Mouse (Mus musculus): ENCODE measurements at regions not wholly inside any gene's neighbourhood (a gene's known extent, or its start where the extent isn't known, plus 50 kb on each side); places are given as distances from the start of the nearest gene placed in this dataset.
A peak's percentile ranks its signal among the peaks of the same experiment; 100 is the strongest.

- Histone ChIP-seq H3K4me3 (replicated peaks) (no peak overlapping the region), H3K9me3 (no peaks in the 10 kb centered on the region), H3K27me3 (no peaks in the 10 kb centered on the region), H3K4me2 (replicated peaks) (no peak overlapping the region), H3K9ac (replicated peaks) (no peak overlapping the region), H3K4me1 (replicated peaks) (no peaks in the 10 kb centered on the region), H3K27ac (no peak overlapping the region), H3K36me3 (no peaks in the 10 kb centered on the region)
- no peak for ATAC-seq
- WGBS = 84% methylated on average over 3 of the region's 3 CpGs
Measured at GRCm38 (mm10) chr3:140707591-140708131, 504.5 kb downstream of the Pdha2 start.

GRCm38 (mm10) chr3:140706725-140707124 lies 505.4 kb downstream of the Pdha2 start:
- 72% methylated on average over 4 of the region's 4 CpGs for WGBS
- H3K4me3 ChIP-seq (replicated peaks) = no peak overlapping the region
- H3K9me3 ChIP-seq = no peaks in the 10 kb centered on the region
- no peak overlapping the region for H3K9ac ChIP-seq (replicated peaks)
- no peak overlapping the region for H3K27ac ChIP-seq
- no peaks in the 10 kb centered on the region for H3K27me3 ChIP-seq
- ATAC-seq = no peak
- H3K4me1 ChIP-seq (replicated peaks) = no peaks in the 10 kb centered on the region
- no peak overlapping the region for H3K4me2 ChIP-seq (replicated peaks)
- no peaks in the 10 kb centered on the region for H3K36me3 ChIP-seq

GRCm38 (mm10) chr3:140705536-140705935 lies 506.6 kb downstream of the Pdha2 start:
- H3K27ac ChIP-seq = no peak overlapping the region
- H3K9me3 ChIP-seq = no peaks in the 10 kb centered on the region
- no peaks in the 10 kb centered on the region for H3K27me3 ChIP-seq
- H3K36me3 ChIP-seq = no peaks in the 10 kb centered on the region
- ATAC-seq = no peak
- no peak overlapping the region for H3K4me3 ChIP-seq (replicated peaks)
- no peaks in the 10 kb centered on the region for H3K4me1 ChIP-seq (replicated peaks)
- 86% methylated on average over 3 of the region's 3 CpGs for WGBS
- H3K9ac ChIP-seq (replicated peaks) = no peak overlapping the region
- no peak overlapping the region for H3K4me2 ChIP-seq (replicated peaks)

GRCm38 (mm10) chr3:140702929-140703328 lies 509.2 kb downstream of the Pdha2 start:
- no peak overlapping the region for H3K27ac ChIP-seq
- no peak overlapping the region for H3K4me3 ChIP-seq (replicated peaks)
- ATAC-seq = no peak
- no peaks in the 10 kb centered on the region for H3K36me3 ChIP-seq
- WGBS = 69% methylated on average over 5 of the region's 5 CpGs
- H3K27me3 ChIP-seq = no peaks in the 10 kb centered on the region
- no peaks in the 10 kb centered on the region for H3K9me3 ChIP-seq
- no peak overlapping the region for H3K4me2 ChIP-seq (replicated peaks)
- no peaks in the 10 kb centered on the region for H3K4me1 ChIP-seq (replicated peaks)
- H3K9ac ChIP-seq (replicated peaks) = no peak overlapping the region

GRCm38 (mm10) chr3:140702271-140702681 lies 509.9 kb downstream of the Pdha2 start:
- 91% methylated on average over 6 of the region's 6 CpGs for WGBS
- Histone ChIP-seq H3K4me3 (replicated peaks) (no peak overlapping the region), H3K27ac (no peak overlapping the region), H3K9me3 (no peaks in the 10 kb centered on the region), H3K36me3 (no peaks in the 10 kb centered on the region), H3K9ac (replicated peaks) (no peak overlapping the region), H3K4me1 (replicated peaks) (no peaks in the 10 kb centered on the region), H3K27me3 (no peaks in the 10 kb centered on the region), H3K4me2 (replicated peaks) (no peak overlapping the region)
- ATAC-seq = no peak

GRCm38 (mm10) chr3:140697295-140697694 lies 514.9 kb downstream of the Pdha2 start:
- H3K4me3 ChIP-seq (replicated peaks) = no peak overlapping the region
- no peaks in the 10 kb centered on the region for H3K9me3 ChIP-seq
- no peaks in the 10 kb centered on the region for H3K4me1 ChIP-seq (replicated peaks)
- no peaks in the 10 kb centered on the region for H3K36me3 ChIP-seq
- H3K9ac ChIP-seq (replicated peaks) = no peak overlapping the region
- ATAC-seq = 0 out of 2 replicates have a peak, but pooled peaks have one; percentile 48
- H3K4me2 ChIP-seq (replicated peaks) = no peak overlapping the region
- no peaks in the 10 kb centered on the region for H3K27me3 ChIP-seq
- WGBS = 6% methylated on average over 3 of the region's 3 CpGs
- H3K27ac ChIP-seq = no peak overlapping the region

- no peak overlapping the region for H3K27ac ChIP-seq
- H3K36me3 ChIP-seq = no peaks in the 10 kb centered on the region
- H3K27me3 ChIP-seq = no peaks in the 10 kb centered on the region
- H3K4me3 ChIP-seq (replicated peaks) = no peak overlapping the region
- no peak for ATAC-seq
- no peaks in the 10 kb centered on the region for H3K9me3 ChIP-seq
- no peak overlapping the region for H3K4me2 ChIP-seq (replicated peaks)
- no peaks in the 10 kb centered on the region for H3K4me1 ChIP-seq (replicated peaks)
- no peak overlapping the region for H3K9ac ChIP-seq (replicated peaks)
- WGBS = 74% methylated on average over 3 of the region's 3 CpGs
Measured at GRCm38 (mm10) chr3:140682794-140683193, 529.4 kb downstream of the Pdha2 start.

- Histone ChIP-seq H3K9ac (replicated peaks) (no peak overlapping the region), H3K36me3 (no peaks in the 10 kb centered on the region), H3K27ac (no peak overlapping the region), H3K9me3 (no peaks in the 10 kb centered on the region), H3K4me2 (replicated peaks) (no peak overlapping the region), H3K4me3 (replicated peaks) (no peak overlapping the region), H3K27me3 (no peaks in the 10 kb centered on the region), H3K4me1 (replicated peaks) (peaks cover 10% of the 10 kb centered on the region)
- ATAC-seq = peak; percentile 87
- 35% methylated on average over 9 of the region's 9 CpGs for WGBS
Measured at GRCm38 (mm10) chr3:140645785-140646388, 566.3 kb downstream of the Pdha2 start.

GRCm38 (mm10) chr3:140619885-140620284 lies 592.3 kb downstream of the Pdha2 start:
- no peaks in the 10 kb centered on the region for H3K27me3 ChIP-seq
- ATAC-seq = no peak
- H3K36me3 ChIP-seq = no peaks in the 10 kb centered on the region
- no peak overlapping the region for H3K4me2 ChIP-seq (replicated peaks)
- H3K27ac ChIP-seq = no peak overlapping the region
- H3K9ac ChIP-seq (replicated peaks) = no peak overlapping the region
- no peaks in the 10 kb centered on the region for H3K9me3 ChIP-seq
- WGBS = 87% methylated on average over 3 of the region's 3 CpGs
- no peak overlapping the region for H3K4me3 ChIP-seq (replicated peaks)
- H3K4me1 ChIP-seq (replicated peaks) = 0 out of 2 replicates have a peak, but pooled peaks cover 2% of the 10 kb centered on the region

Data from midbrain, embryonic 13.5 days (tissue).